Mouse (Mus musculus) cerebellum, adult 9-11 months (tissue): ENCODE measurements at regions not wholly inside any gene's neighbourhood (a gene's known extent, or its start where the extent isn't known, plus 50 kb on each side); places are given as distances from the start of the nearest gene placed in this dataset.
A peak's percentile ranks its signal among the peaks of the same experiment; 100 is the strongest.

Experiments used
- DNase-seq: peaks from one replicate; pipeline ENCODE4 v3.0.0; 2022

DNA sequence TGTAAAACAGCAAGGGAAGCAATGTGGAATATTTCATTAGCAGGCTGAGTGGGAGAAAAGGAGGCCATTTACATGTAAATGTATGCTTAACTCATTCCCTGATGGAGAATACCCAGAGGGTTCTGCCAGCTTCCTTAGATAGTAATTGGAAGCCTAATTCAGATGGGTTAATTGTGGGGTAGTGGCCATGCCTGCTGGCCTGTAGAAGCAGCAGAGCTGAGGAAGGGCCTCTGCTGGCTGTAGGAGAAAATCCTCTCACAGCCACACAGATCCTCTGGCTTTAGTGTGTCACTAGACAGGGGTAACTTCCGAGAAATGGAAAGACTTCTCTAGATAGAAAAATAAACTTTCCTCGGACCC is 1588.7 kb upstream of the Got2 start:
- no peak for DNase-seq

DNA sequence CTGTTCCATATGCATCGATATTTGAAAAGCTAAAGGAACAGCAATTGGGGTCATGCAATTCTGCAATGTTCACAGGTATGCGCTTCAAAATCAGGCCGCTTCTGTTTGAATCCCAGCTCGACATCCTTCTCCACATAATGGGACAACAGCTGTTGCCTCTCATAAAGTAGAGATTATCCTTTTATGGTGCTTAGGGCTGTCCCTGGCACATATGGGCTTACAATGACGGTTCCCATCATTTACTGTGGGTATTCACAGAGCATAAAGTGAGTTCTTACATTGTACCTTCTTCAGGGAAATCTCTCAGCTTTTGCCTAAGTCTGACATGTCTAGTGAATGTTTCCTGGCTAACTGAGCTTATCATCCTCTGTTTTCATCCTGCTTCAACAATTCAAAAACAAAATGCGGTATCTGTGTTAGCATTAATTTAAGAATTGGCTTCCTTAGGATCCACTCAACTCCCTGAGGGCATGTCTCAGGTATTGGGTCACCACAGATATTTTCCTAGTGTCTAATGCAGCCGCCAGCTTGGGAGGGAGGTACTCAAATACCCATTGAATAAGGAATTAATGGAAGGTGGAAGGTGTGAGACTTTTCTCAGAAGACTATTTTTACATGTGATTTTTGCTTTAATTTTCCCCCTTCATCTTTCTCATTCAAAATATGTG is 1588.2 kb upstream of the Got2 start:
- no peak for DNase-seq

DNA sequence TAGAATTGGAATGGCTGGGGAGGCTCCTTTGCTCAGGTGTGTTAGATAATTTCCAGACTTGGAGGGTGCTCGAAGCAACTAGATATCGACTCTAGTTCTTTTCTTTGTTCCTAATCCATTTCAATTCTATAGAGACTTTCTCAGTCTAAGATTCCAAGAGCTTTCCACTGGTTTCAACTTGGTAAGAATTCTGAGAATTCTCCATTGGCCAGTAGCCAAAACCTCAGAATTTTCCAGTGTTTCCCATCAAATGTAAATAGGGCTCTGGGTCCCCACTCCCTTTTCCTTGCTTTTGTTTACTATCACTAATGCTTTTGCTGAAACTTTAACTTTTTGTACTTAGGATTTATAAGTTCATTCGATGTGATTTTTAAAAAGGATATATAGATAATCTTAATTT is 1585.0 kb upstream of the Got2 start:
- DNase-seq, result no peak

DNA sequence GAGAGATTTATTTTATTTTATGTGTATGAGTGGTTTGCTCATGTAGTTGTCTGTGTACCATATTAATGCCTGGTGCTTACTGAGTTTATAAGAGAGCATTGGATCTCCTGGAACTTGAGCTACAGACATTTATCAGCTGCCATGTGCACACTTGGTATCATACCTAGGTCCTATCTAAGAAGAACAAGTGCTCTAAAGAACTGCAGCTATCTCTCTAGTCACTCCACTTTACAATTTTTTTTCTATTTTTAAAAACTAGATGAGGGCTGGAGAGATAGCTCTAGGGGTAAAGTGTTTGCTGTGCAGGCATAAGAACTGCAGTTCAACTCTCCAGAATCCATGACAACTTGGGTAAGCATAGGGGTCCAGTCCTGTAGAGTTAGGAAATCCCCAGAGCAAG is 1573.1 kb upstream of the Got2 start:
- DNase-seq, result no peak

DNA sequence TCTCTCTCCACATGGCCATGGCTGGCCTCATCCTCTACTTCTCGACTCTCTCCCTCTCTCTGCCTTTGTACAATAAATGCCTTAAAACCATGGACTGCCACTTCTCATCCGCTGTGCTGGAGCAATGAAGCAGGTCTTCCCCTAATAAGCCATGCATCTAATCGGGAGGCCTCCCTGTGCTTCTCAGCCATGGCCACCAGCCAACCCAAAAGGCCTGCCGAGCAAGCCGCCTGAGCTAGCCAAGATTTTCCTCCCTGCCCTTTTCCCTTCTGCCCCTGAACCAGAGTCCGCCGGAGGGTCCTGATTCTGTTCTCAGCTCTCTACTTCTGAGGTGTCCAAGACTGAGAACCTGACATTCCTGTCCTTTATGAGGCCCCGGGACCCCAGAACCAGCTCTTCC is 1559.3 kb upstream of the Got2 start:
- DNase-seq, result no peak

DNA sequence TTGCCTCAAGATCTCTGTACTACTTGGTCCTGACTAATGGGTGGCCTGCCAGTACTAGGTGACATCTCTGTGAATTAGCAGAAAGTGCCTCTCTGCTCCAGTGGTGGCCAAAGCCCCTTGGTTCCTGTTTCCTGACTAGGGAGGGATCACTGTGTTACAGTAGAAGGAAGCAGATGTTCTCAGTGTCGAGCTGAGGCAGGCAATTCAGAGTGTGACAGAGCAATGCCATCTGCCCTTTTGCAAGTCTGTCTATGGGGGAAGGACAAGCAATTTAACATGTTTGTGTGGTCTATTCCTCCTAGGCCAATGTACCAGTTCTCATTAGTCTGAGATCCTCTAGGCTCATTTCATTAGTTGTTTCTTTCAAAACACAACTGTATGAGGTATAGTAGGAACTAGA is 1553.1 kb upstream of the Got2 start:
- no peak for DNase-seq

DNA sequence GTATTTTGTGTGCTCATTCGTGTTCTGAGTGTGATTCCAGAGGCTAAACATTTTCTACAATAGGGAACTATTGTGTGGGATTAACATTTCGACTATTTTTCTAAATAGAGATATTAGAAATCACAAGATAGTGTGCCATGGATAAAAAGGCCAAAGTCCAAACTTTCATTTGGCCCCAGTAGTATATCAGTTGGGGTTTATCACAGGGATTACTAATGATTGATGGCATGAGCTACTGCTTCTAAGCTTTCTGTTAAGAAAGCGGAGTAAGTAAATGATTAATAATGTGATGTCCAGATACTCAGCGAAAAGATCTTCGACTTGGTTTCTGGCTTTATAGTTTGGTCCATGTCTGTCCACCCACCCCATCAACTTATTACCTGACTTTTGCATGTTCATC is 1545.2 kb upstream of the Got2 start:
- DNase-seq, result no peak

DNA sequence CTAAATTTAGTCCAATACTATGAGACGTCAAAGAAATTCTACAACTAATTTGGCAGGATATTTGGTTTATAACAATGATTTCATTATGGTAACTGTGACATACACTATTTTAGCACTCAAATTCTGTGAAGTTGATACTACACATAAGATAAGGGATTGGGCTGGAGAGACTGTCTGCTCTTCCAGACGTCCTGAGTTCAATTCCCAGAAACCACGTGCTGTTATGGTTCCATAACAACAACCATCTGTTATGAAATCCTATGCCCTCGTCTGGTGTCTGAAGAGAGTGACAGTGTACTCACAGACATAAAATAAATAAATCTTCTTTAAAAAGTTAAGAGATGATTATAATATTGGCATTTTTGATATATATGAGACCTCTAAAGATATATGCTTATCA is 1543.1 kb upstream of the Got2 start:
- no peak for DNase-seq

DNA sequence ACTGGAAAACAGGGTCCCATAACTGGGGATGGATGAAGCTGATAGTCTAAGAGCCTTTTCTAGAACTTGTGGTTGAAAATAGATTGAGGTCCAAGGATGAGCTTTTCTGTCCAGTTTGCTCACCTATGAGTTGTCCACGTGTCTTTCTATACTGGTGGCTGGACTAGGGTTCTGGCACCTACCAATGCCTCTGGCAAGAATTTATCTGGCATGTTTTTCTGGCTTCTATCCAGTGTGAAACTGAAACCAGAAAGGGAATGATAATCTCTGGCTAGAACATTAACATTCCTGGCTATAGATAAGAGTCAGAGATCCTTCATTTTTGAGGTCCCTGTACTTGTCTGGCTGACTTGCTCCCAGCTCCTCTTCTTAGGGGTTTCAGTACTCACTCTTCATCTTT is 1534.0 kb upstream of the Got2 start:
- no peak for DNase-seq

DNA sequence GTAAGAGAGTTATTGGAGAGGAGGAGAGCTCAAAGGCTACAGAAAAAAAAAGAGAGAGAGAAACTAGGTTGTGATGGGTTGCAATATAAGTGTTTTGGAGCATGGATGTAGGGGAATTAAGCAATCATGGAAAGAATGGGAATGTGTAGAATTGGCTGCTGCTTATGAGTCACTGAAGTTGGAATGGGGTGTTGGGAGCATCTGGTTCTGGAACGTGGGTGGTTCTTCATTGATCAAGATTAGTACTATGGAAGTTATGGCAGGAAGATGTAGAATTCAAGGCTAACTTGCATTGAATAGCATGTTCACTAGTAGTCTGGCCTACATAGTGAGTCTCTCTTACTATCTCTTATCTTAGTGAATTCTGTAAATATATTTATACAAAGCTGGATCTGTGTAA is 1526.4 kb upstream of the Got2 start:
- no peak for DNase-seq

DNA sequence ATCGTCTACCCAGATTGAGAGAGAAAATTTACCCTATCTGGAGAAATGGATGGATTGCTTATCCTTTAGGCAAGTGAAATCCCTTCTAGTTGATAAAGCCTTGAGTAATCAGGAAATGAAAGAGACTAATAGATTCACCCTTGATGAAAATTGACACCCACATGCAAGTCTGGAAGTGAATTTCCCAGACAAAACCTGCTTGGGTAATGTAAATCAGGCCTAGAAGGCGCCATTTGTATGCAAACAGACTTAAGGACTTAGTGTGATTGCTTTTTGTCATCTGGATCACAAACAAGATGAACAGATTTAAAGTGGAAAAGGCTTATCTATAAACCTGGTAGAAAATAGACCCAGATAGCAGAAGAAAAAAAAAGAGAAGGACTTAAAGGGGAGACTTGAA is 1515.0 kb upstream of the Got2 start:
- DNase-seq, result no peak

DNA sequence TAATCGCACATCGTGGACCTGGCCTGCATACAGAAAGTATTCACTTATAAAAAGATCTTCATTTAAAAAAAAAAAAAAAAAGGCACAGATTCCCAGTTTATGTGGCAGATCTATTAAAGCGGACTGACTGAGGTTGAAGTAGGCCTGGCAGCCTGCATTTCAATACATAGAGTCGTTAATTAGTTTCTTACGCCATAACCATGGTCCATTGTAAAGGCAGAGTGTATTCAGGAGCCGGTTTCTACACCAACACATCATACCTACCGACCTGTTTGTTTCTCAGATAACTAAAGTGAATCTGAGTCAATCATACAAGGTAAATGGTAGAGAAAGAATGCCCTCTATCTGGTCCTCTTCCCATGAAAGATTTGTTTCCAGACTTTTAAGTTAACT is 1509.0 kb upstream of the Got2 start:
- no peak for DNase-seq

DNA sequence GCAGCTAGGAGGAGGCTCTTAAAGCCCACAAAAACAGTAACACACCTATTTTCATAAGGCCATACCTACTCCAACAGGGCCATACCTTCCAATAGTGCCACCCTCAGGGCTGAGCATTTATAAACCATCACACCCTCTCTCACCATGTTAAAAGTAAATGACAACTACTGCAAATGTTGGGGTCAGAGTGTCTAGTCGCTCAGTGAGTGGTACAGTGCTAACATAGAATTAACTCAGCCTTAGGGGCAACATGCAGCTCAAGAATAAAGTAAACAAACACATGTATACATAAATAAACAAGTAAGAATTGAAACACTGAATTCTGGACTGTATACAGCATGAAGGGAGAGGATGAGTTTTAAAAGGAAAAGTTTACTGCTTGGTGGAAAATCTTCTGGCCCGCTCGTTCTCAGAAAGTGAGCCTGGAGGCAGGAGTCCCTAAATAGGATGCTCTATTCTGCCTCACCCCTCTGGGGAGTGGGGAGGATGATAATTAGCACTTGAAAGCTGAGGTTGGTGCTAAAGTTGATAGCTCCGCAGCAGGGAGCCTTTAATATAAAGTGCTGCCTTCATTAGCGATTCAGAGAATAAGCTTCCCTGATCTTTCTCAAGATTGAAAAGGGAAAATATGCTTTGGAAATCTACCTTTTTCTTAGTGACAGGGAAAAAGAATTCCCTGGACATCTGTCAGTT is 1508.4 kb upstream of the Got2 start:
- DNase-seq, result no peak

DNA sequence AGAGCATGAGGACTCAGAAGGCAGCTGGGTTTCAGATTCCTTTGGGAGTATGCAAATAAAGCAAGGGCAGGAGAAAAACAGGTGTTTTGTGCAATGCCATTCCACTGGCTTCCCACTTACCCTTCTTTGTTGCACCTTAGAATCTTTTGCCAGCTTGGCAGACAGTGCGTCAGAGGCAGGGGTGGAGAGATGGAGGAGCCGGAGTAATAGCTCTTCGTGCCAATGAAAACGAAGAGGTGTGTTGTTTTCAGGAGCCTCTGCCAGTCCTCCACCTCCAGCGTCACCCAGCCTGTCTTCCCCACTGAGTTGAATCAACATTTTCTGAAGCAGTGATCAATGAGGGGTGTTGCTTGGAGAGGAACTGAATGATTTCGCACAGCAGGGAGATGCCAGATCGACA is 1501.3 kb upstream of the Got2 start:
- DNase-seq, result no peak

DNA sequence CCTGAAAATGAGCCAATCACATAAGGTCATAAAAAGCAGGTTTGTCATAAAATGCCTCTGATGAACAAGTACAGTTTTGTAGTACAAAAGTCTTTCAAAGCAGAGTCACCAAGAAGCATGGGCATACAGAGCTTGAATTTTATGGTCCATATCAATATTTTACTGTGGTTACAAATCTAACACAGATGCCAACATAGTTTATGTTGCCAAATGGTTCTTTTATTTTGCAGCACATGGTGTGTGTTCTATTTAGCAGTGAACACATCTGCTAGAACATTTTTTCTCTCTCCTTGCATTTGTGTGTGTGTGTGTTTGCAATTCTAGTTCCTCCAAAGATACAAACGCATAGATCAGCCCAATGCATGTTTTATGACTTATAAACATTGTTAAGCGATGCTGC is 1500.8 kb upstream of the Got2 start:
- DNase-seq, result no peak

DNA sequence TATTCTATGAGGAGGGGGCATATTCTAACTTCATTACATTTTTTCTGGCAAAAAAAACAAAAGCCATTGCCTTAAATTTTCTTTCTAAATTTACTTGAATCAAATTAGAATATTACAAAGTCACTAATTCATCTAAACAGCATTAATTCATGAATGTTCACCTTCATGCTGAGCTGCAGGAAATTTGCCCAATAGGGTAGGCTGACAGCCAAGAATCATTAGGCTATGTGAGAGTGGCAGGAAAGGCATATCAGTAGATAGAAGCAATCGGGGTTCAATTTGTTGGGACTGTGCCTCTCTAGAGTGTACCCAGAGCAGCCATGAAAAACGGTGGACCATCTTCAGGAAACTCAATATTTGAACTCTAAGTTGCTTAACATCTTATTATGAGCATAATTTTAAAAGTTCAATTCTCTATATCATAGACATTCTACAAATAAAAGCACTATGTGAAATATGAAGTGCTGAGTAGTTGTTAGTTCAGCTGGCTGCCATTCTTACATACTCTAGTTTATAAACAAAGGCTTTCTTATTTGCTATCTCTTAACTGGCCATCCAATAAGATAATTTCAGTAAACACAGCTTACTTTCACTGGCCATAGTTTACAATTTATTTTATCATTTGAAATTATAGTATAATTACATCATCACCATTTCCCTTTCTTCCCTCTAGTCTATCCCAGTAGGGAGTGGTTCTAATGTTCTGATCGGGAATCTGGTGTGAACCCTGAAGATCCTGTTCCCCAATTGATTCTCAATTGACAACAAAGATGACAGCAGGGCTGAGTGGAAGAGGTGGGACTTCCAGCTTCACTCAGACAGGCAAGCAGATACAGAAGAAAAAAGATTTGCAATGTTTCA is 1486.8 kb upstream of the Got2 start:
- DNase-seq, result no peak

DNA sequence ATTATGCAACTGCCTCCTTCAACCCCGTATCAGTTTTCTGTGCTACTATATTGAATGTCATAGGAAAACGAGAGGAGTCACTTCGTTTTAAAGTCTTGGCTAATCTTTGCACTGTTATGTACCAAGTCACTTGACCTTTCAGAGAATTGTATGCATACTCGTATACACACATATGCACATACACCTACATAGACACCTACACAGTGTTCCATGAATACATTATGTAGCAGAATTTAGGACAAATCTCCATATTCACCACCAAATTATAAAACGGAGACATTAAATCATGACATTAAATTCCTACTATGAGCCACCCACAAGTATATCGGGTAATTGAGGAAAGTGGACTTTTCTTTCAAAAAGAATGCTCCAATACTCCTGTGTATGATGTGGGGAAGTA is 1458.3 kb upstream of the Got2 start:
- no peak for DNase-seq

DNA sequence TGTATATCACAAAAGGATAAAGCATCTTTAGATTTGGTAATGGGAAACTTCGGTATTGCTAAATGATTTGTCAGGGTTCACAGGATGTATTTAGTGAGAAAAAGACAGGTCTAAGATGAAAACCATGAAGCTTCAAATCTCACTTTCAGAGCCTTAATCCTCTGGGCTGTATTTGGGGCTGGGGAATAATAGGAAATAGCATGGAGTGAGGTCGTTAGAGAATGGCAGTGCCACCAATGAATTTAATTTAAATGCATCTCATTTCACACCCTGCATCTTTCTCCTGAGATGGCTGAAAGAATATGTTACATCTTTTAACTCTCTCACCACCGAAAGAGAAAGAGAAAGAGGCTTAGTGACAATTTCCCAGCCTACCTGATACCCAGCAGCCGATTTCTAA is 1427.2 kb upstream of the Got2 start:
- DNase-seq, result no peak

DNA sequence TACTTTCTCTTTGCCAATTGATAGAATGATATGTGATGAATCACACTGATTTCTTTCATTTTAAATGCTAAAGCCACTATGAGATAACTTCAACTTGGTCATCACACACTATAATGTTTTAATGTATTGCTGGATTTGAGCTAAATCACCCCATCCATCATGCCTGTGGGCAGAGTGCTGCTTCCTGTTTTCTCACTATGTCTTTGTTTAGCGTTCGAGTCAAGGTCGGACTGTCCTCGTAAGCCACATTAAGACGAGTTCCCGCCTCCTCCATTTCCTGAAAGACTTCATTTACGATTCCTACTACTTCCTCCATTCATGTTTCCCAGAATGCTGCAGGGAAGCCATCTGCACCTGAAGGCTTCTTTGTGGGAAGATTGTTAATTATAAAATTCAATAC is 1420.0 kb upstream of the Got2 start:
- DNase-seq, result no peak

DNA sequence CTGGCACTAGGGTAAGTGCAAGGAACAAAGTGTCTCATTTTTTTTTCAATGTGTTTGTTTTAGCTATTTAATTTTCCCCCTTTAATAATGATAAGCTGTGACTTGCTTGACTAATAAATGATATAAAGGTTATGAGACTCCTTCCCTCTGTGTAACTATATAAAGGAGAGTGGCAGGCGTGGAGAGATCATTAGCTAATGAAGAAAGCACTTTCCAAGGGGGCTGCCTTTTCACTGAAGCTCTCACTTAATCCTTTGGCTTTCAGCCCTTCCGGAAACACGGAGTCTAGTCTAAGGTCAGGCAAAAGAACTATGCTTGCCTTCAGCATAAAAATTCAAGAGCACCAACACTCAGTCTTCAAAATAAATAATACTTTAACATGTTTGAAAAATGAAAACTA is 1382.2 kb upstream of the Got2 start:
- DNase-seq, result no peak

DNA sequence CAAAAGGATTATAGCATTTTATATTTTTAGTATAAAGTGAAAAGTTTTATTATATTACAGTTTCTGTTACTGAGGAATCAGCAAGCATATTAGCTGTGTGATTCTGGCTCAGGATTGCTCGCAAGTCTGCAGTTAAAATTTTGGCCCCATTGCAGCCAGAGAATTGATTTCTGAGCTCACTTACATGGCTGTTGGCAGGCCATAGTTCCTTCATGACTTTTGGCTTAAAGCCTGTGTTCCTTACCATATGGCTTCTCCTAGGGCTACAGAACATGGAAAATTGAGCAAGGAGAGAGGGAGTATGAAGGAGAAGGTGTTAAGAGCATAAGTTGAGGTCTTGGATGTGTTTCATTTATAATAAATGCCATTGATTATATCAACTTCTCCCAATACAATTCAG is 1372.6 kb upstream of the Got2 start:
- peak; percentile 30 for DNase-seq

DNA sequence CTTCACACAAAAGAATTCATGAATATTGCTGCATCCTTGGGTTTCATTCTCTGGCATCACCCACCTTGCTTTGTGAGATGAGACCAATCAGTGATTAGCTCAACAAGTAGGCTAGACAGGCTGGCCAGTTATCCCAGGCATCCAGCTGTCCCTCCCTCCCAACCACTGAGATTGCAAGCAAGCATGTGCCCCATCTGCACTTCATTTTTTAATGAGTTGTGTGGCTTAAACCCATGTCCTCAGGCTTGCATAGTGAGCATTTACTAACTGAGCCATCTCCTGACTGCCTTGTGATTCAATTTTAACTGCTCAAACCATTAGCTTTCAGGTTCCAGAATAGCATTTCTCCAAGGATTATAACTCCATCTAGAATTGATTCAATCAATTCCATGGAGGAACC is 1365.8 kb upstream of the Got2 start:
- DNase-seq, result no peak

DNA sequence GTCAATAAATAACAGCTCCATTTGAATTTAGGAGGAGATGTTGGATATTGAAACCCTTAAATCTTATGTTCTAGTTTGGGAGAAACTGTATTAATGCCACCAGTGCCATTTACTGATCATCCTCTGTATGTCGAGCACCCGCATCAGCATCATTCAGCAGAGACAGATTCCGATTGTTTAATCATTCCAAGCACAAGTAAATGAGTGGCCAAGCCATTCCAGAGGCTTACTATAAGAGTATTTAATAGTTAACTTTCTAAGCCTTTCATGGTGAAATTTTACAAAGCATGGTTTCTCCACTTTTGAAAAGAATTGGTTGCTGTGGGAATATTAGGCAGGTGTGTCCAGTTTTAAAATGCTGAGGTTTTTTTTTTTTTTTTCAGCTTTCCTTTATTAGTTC is 1363.9 kb upstream of the Got2 start:
- DNase-seq, result no peak

DNA sequence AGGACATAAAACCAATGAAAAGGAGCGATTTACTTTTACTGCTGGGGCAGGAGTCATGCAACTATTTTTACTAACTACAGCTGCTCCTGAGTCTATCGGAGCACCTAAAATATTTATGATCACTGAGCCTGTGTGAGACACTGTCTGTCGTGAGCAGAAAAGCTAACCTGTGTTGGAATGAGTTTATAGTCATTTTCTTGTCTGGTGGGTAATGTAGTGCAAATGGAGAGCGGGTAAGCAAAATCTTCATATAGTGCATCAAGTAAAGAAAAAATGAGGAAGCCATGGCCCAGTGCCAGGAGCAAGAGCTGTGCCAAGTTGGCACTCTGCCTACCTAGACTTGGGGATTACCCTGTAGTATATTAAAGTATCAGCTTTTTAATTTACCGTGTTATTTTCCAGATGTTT is 1363.1 kb upstream of the Got2 start:
- DNase-seq, result no peak
